Mouse (Mus musculus) ES-CJ7 (cell line): ENCODE measurements around the gene Sema6d.
A peak's percentile ranks its signal among the peaks of the same experiment; 100 is the strongest.

Experiments
- DNase-seq: peaks from one replicate; pipeline ENCODE4 v3.0.0; 2011; ENCODE audit warnings: low read depth, low spot score

Gene Sema6d

GRCm38 (mm10) chr2:124089813-124090230, at the start of gene Sema6d:
Gene Sema6d, plus strand, starts transcription at chr2:124089969.
- peak; percentile 14 for DNase-seq

DNA sequence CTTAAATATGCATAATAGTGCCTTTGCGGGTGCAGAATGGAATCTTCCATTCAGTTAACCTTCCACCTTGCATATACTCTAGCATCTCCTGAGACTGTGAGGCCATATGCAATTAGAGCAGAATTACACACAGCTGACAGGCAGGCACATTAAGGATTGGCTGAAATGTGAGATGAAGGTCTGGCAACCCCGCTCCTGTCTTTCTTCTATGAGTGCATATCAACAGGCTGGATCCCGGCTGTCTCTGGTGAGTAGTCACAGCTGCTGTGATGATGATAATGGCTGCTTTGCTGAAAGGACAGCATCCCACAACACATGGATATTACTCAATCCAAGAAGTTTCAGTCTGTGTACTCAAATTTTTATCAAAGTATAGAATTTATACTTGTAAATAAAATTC, 29.9 kb upstream of the Sema6d start:
- DNase-seq = no peak

DNA sequence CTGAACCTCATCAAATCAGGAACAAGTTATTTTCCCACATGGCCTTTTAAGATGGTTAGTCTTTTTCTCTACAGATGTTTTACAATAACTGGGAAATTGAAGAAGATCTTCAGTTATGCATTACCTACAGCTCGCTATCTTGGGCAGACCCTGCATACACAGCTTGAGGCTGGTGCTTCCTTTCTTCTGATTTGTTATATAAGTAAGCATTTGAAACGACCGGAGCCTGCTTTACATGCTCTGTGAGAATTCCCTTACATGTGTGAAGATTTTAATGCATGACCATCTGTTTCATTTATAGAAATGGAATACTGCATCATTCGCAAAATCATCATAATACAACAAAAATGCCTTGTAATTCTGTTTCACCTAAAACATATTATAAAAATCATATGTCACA, 21.4 kb upstream of the Sema6d start:
- no peak for DNase-seq

DNA sequence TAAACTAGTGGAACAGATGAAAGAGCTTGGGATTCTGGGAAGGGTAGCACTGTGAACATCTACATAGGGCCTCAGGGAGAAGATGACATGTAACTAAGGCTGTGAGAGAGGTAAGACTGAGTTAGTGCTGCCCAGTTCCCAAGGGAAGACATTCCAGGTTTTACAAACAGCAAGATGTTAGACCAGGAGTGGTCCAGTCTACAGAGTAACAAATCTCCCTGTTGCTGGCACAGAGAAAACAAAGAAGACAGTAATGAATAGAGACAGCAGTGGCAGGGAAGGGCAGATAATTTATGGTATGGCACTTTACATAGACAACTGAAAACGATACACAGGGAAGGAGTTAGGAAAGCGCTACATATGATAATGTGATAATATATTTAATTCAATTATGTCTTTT, 19.1 kb upstream of the Sema6d start:
- no peak for DNase-seq

- DNase-seq = no peak
Measured at GRCm38 (mm10) chr2:124071380-124071779, 18.4 kb upstream of the Sema6d start.

DNA sequence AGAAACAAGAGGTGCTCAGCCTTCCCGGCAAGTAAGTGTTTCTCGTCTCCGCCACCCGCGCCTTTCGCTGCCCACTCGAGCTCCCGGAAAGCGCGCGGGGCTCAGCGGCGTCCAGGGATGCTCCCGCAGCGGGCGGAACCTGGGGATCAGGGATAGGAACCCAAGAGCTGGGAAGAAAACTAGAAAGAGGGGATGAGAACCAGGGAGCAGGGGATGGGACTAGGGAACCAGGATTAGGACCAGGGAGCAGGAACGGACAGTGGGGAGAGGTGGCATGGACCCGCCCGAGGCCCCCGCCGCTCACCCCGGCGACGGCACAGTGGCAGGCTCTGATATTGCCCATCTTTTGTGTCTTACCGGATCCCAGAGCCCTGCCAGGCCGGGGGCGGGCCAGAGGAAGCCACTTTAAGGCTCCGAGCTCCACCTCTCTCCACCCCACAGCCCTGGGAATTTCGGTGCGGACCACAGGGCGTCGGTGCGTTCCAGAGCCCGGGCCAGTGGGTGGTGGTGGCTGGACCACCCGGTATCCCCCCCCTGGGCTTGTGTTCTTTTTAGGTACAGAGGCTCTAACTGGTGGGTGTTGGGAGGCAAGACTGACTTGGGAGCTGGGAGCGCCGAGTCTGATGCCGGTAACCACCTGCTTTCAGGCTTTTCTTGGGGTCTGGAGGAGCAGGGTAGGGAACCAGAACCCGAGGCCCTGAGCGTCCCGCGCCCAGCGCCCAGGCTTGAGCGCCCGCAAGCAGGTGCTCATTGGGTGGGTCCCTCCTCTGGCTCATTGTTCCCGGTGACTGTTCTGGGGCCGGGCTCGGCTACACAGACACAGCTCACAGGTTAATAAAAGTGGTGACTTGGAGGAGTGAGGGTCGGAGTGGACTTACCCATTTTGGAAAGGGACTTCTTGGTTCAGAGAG, 717 bp downstream of the Sema6d start:
- DNase-seq = no peak

DNA sequence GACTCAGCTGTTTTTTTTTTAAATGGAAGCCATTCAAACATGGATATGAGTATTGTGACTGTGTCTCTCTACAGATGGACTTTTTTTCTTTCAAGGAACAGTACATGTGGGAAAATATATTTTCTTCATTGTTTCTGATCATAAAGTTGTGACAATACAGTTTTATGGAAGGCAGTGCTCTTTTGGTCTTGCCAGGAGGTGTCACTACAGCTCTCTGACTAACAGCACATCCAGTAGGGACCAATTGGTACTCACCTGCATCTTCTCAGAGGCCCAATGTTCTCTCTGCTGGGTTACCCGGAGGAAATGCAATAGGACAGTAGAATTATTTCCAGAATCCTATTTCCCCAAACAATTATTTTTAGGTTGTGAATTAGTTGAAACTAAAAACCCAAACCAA, 9.9 kb downstream of the Sema6d start:
- DNase-seq = peak; percentile 6

DNA sequence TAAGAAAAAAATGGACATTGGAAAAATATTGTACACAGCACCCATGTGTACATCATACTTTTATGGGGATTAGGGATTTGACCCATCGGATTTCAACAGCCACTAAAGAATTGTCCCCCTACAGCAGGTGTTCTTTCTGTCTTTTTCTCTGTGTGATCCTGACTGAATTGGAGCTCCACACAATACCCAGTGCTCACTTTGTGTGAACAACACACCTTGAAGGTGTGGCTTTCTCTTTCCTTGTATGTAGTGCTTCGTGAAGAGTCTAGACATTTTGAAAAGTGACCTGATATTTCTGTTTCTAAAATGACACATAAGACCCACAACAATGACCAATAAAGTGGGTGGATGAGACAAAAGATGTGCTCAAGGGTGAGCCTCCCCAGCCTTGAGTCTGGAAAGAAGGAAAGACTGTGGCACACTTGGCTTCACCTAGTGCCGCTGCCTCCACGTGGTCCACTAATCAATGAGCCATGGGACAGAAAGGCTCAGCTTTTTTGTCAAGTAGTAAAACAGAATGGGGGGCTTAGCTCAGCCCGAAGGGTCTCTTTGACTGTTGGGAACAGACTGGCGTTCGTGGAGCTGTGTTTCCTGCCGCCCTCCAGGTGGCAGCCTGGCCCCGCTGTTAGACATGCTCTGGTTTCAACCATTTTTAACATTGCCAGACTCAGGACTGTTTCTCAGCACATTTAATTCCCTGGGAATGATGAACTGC, 10.9 kb downstream of the Sema6d start:
- peak; percentile 46 for DNase-seq

DNA sequence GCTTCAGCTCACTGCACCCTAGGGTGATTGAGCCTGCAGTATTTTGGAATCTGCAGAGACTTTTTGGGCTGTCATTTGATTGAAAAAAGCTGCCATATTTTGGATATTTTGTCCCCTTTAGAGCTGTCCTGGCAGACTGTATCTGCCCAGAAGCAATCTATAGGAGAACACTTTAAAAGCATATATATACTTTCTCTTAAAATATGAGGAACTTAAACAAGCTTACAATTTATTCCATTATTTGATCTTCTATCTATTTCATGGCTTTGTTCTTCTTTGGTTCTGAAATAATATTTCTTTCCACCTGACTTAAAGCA, 11.4 kb downstream of the Sema6d start:
- no peak for DNase-seq

DNA sequence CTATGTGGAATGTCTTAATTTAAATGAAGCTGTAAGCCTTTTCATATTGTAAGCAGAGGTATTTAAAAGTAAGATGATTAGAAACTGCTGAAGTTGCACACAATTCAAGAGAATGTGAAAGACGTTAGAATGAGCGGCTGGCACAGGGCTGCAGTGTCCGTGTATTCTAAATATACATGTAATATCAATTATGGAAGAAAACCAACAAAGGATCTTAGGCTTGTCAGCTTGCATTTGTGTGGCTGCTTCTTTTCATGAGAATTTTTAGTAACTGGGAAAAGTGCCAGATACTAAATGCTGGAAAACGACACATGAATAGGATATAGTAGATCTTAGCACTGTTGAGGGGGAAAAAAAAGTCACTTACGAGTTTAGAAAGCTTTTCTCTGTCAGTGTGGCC, 11.8 kb downstream of the Sema6d start:
- no peak for DNase-seq

GRCm38 (mm10) chr2:124103277-124103676, 13.5 kb downstream of the Sema6d start:
- DNase-seq = no peak

DNA sequence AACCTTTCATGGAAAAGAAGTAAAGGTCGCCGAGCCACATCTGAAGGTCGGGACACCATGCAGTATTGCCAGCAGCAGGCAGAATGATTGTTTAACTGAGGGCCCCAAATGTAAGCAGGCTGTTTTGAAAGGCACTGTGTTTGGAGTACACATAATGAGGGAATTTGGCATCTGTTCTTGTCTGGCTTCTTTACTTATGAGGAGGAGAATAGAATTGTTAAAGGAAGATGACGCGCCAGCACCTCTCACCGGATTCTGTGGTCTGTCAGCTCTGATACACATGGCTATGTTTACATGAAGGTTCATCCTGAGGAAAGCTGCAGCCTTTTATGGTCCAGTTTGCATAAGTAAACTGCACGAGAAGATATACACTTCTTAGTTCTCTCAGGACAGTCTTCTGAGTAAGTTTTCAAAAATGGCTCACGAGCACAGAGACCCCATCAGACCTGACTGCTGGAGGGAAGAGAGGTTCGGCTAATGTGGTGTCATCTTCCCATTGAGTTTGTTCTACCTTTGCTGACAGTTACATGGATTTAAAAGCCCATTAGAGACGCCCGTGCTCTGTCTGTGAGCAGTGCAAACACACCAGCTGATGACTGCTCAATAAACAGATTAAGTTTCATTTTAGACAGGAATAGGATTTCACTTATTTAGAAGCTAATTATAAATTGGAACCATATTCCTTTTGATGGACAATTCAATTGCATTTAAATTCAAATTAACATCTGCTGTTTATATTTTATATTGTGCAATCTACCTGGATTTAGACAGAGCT, 28.9 kb downstream of the Sema6d start:
- DNase-seq = no peak

DNA sequence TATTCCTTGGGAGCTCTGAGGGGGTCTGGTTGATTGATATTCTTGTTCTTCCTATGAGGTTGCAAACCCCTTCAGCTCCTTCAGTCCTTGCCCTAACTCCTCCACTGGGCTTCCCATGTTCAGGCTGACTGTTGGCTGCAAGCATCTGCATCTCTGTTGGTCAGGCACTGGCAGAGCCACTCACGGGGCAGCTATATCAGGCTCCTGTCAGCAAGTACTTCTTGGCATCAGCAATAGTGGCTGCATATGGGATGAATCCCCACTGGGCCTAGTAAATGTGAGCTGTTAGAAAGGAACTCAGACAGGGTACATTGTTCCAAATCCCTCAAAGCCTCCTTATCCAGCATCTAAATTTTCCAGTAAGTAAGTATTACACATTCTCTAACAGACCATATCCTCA, 30.6 kb downstream of the Sema6d start:
- DNase-seq = no peak

DNA sequence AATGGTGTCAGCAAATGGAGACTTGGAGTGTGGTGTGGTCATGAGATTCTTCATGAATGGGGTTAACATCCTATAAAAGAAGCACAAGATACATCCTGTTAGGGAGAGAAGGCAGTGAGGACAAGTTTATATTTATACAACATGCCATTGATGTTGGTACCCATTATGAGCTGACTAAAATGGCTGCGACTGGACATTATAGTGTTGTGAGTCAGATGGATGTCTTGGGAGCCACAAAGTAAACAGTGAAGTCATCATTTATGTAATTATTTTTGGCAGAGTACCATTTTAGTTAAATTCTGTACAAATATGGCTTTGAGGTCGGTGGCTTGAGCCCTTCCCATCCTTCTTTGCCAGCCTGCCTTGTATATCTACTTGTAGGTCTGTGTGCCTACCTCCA, 31.8 kb downstream of the Sema6d start:
- no peak for DNase-seq

GRCm38 (mm10) chr2:124125504-124125903, 35.7 kb downstream of the Sema6d start:
- no peak for DNase-seq

DNA sequence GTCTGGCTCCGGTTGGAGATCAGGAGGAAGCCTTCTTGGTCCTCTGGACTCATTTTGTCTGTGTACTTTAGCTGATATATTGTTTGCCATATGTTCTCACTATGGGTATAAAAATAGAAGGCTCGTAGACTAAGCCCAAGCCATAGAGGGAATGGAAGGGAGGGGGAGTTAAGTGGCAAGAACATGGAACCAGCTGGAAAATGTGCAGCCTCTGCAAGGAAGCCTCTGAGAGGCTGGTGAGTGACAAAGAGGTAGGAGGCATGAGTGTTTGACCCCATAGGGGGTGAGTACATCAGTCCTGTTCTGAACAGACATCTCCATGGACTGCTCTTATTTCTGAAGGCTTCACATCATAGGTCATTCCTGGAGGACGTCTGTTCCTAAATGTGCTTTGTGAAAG, 37.1 kb downstream of the Sema6d start:
- no peak for DNase-seq

- DNase-seq = no peak
Measured at GRCm38 (mm10) chr2:124130876-124131275, 41.1 kb downstream of the Sema6d start.

GRCm38 (mm10) chr2:124141510-124142044, 51.8 kb downstream of the Sema6d start:
- DNase-seq = no peak

DNA sequence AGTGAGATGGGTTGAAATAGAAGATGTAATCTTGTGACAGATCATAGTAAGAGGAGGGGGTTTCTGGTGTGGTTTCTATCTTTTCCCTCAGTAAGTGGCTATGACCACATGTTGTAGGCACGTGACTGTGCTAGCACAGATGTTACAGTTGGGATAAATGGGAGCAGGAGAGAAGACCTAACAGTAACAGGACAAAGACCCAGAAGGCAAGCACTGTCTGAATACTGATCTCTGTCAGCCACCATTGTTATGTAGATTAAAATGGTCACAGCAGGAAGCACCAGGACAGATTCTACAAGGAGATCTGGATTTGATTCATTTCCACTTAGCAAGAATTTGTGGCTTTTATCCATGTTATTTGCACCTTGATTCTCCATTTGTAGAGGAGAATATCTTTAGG, 55.8 kb downstream of the Sema6d start:
- DNase-seq = peak; percentile 88

GRCm38 (mm10) chr2:124158158-124158557, 68.4 kb downstream of the Sema6d start:
- DNase-seq = no peak

DNA sequence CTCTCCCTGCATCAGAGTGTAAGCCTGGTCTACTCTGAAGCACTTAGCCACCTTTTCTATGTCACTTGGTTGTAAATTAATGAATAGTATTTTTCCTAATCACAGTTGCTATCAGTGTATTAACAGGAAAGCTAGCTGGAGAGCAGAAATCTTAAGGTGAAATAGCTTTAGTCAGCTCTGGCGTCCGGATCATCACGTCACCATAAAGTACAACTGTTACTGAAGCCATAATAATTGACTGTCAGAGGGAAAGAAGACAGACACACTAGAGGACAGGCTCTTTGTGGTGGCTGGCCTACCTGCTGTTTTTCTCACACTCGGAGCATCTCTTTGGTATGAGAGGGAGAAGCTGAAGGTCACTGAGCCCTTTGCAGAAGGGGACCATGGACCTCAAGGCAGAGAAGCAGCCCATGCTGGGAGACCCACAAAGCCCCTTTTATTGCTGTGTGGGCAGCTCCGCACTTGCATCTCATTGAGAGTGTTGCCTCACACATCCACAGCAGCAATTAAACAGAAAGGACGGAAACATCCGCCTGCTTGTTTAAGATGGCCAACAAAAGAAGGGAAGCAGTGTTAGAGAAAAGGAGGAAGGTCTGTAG, 72.3 kb downstream of the Sema6d start:
- no peak for DNase-seq

- no peak for DNase-seq
Measured at GRCm38 (mm10) chr2:124168411-124168810, 78.6 kb downstream of the Sema6d start.
